Mouse (Mus musculus): ENCODE results near the gene Dnajc30.
"Not testable (repeated sequence)": the region's sequence is repeated elsewhere in the genome, so short reads cannot be mapped to it uniquely, and the experiment has no call there.

The Dnajc30 gene

GRCm38 (mm10) chr5:135064382-135064766 lies 372 bp downstream of the Dnajc30 start:
- no peak for DNase-seq (ENCODE audit: low spot score in 2 of 2)

GRCm38 (mm10) chr5:135064909-135065446 lies 976 bp downstream of the Dnajc30 start, which contains the start of gene Bud23:
TSS of gene Bud23 (minus strand) at chr5:135064959.
- DNase-seq (ENCODE audit: low spot score in 2 of 2) = not testable (repeated sequence)

GRCm38 (mm10) chr5:135066008-135066407 lies 2.0 kb downstream of the Dnajc30 start:
- DNase-seq (ENCODE audit: low spot score in 2 of 2) = no peak

DNA sequence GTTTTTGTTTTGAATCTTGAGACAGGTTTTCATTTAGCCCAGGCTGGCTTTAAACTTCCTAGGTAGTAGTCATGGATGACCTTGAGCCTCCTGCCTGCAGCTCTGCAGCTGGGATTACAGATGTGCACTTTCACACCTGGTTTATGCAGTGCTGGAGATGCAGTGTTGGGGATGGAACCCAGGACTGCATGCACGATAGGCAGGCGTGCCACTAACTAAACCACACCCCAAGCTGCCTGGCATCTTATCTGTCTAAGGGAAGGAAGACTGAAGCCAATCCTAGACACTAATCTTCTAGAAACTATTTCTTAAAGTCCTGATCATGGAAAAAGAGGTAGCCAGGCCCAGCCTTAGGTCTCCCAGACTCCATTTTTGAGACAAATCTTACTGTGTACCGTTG lies 6.4 kb downstream of the Dnajc30 start:
- DNase-seq (ENCODE audit: low spot score in 2 of 2) = no peak

DNA sequence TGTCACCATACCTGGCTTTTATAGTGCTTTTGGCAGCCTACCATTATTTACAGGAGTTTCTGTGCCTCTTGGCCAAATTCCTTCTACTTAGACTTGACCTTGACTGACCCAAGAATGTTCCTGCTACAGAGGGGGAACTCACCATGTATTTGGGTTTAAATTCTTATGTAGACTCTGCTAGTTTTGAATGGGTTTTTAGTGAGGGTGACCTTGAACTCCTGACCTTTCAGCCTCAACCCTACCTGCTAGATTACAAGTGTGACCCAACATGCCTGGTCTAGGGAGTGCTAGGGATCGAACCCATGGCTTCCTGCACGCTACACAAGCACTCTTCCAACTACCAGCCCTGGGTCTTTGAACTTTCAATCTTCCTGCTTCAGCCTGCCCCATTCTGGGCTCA lies 8.1 kb downstream of the Dnajc30 start:
- DNase-seq (ENCODE audit: low spot score in 2 of 2) = no peak

DNA sequence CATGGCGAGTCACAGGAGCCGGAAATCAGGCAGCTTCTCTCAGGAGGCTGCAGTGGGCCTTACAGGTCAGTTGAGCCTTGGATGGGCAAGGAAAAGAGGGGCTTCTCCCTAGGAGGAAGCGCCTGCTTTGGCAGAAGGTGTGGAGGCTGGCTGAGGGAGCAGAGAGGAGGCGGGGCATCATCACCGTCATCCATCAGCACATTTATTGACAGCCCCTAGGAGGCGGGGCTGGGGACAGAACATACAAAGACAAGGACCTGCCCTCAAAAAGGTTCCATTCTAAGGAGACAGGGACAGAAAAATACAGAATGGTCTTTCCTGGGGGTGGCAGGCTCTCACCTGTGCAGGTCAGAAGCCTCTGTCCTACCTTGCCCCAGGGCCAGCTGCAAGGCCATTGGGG lies 8.7 kb downstream of the Dnajc30 start:
- DNase-seq (ENCODE audit: low spot score in 2 of 2) = no peak

DNA sequence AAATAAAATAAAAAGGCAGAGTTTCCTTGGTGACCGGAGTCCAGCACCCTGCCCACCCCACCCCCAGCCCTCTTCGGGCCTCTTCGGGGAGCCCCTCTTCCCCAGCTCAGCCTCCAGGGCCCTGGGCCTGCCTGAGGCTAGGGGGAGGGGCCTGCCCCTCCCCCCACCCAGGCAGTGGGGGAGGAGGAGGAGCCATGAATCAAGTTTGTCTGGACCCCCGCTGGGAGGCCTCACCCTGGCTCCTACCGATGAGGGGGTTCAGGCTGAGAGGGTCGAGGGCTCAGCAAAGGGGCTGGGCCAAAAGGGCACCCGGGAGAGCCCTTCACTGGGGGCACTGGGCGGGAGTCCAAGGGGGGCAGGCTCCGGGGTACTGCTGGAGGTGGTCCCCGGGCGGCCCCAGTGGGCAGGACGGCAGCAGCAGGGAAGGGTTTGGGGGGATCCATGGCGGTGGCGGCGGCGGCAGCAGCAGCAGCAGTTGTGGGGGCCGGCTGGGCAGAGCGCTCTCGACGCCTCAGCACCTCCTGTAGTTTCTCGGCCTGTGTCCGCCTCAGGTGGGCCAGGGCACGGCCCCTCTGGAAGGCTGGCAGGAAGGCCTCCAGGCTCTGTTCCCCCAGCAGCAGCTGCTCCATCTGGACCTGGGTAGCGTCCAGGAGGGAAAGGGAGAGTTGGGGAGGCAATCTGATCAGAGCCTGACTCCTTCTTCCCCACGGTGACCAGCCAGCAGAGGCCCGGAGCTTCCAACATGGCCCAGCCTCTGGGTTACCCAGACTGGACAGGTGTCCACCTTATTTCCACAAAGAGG lies 9.5 kb downstream of the Dnajc30 start:
- DNase-seq (ENCODE audit: low spot score in 2 of 2) = no peak

- no peak for DNase-seq (ENCODE audit: low spot score in 2 of 2)
Observed at GRCm38 (mm10) chr5:135075655-135076054, 11.7 kb downstream of the Dnajc30 start.

GRCm38 (mm10) chr5:135076368-135076767 lies 12.4 kb downstream of the Dnajc30 start:
- DNase-seq (ENCODE audit: low spot score in 2 of 2) = no peak

DNA sequence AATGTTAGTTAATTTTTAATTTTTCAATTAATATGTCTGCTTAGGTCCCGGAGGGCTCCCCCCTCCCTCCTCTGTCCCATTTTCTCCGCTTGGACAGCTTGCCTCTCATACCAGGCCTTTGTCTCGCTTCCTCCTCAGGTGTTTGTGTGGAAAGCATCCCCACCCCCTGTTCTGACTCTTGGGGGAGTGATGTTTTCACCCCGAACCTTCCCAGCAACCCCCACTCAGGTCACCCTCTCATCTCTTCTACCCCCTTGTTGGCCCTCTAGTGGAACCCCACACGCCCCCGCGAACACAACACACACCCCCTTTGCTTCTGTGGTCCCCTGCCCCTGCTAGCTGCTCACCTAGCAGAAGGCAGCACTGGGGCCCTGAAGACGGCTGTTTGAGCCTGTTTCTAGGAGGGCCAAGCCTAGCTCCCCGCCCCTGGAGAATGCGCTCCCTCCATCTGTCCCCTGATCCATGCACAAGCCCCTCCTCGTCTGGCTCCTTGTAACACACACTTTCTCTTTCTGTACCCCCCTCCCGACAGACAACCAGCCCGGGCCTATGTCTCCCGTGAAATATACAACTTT lies 13.0 kb downstream of the Dnajc30 start:
- DNase-seq (ENCODE audit: low spot score in 2 of 2) = peak in 1 of 2 experiments; percentile 17

DNA sequence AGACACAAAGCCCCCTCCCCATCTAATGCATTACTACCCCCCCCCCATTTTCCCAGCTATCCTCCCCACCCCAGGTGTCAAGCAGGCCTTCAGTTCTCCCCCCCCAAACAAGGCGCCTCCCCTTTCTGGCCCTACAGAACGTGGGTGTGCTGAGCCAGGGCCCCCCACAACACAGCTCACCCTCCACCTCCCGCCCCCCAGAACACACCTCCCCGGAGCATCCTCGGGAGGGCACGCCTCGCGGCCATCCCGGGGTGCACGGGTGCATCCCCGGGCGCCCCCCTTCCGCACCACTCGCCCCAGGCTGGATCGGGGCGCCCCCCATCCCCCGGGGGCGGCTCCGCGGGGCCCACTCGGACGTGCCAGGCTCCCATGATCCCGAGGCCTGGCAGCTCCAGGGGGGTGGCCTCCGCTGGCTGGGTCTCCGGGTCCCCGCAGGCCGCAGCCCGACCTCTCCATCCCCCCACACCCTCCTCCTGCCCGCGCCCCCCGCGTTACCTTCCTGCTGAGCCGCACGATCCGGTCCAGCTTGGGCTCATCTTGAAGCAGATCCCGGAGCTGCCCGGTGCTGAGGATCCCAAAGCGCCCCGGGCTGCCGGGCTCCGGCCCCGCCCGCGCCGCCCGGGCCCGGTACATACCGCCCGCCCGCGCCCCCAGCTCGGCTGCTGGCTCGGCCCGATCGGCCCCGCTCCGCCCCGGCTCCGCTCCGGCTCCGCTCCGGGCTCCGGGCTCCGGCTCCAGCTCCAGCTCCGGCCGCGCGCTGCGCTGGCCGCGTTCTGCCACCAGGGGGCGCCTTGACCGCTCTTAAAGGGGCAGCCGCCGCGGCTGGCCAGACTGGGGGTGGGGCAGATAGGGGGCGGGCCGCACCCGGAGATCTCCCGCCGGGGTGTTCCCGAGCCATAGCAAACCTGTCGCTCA lies 13.8 kb downstream of the Dnajc30 start, which contains the start of gene Vps37d:
Vps37d (minus strand) TSS at position 703 of the 918 bp plus-strand sequence.
- peak; percentile 83 to 89 for DNase-seq (ENCODE audit: low spot score in 2 of 2)

- no peak for DNase-seq (ENCODE audit: low spot score in 2 of 2)
Observed at GRCm38 (mm10) chr5:135078482-135078810, 14.4 kb downstream of the Dnajc30 start.

- no peak for DNase-seq (ENCODE audit: low spot score in 2 of 2)
Observed at GRCm38 (mm10) chr5:135079578-135079977, 15.6 kb downstream of the Dnajc30 start.

DNA sequence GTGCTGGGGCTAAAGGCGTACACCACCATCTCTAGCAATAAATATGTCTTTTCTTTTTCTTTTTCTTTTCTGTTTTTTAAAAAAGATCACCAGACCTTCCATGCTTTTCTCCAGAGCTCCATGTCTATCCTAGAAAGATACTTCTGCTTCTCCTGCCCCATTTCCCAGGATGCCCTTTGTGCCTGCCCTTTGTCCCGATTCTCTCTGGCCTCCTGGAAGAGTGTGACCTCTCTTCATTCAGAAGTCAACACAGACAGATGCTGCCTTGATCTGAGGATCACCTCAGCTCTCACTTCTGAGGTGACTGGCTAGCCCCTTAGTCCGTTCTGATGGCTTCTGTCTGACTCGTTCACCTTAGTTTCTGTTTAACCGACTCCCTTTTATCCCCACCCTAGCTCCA lies 16.5 kb downstream of the Dnajc30 start:
- DNase-seq (ENCODE audit: low spot score in 2 of 2) = no peak

- DNase-seq (ENCODE audit: low spot score in 2 of 2) = no peak
Observed at GRCm38 (mm10) chr5:135086871-135087270, 22.9 kb downstream of the Dnajc30 start.

DNA sequence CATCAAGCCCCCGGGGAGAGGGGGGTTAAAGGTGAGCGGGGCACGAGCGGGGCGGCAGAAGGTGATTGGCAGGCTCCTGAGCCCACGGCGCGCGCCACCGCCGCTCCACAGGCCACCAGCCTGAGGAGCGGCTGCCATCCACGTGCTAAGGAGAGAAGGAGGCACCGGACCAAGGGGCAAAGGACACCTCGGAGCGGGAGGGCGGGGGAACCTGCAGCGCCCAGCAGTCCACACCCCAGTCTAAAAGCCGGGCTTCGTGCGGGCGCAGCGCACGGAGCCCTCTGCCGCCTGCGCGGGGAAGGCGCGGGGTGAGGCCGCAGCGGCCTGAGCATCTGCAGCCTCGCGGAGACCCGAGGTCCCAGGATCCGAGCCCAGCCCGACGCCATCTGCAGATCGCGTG lies 25.7 kb downstream of the Dnajc30 start, which contains the start of gene Mlxipl:
Mlxipl (plus strand) TSS at position 238 of the 400 bp plus-strand sequence.
- DNase-seq (ENCODE audit: low spot score in 2 of 2) = no peak

GRCm38 (mm10) chr5:135100981-135101380 lies 37.0 kb downstream of the Dnajc30 start:
- no peak for DNase-seq (ENCODE audit: low spot score in 2 of 2)

DNA sequence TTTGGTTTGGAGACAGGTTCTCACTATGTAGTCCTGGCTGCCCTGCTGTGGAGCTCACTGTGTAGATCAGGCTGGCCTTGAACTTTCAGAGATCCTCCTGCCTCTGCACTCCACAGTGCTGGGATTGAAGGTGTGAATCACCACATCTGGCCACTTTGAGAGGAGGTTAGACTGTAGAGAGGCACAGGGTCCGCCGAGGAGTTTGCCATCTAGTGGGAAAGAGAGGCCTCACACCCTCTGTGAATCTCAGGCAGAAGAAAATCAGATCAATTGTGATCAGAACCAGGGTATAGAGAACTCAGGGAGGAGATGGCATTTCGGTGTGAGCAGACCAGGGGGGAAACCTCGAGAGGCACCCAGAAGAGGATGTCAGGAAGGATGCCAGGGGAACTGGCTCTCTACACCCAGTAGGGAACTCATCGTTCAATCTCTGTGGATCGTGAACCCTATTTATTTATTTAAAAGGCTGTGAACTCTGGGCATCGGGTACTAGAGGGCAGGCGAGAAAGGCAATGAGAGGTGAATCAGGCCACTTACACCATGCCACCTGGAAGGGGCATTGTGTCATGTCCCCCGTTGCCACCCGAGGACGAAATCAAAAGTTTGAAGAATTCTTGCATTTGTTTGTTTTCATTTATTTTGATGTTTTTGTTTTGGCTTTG lies 40.1 kb downstream of the Dnajc30 start:
- DNase-seq (ENCODE audit: low spot score in 2 of 2) = no peak

GRCm38 (mm10) chr5:135106758-135107256 lies 42.8 kb downstream of the Dnajc30 start:
- peak; percentile 75 to 87 for DNase-seq (ENCODE audit: low spot score in 2 of 2)

DNA sequence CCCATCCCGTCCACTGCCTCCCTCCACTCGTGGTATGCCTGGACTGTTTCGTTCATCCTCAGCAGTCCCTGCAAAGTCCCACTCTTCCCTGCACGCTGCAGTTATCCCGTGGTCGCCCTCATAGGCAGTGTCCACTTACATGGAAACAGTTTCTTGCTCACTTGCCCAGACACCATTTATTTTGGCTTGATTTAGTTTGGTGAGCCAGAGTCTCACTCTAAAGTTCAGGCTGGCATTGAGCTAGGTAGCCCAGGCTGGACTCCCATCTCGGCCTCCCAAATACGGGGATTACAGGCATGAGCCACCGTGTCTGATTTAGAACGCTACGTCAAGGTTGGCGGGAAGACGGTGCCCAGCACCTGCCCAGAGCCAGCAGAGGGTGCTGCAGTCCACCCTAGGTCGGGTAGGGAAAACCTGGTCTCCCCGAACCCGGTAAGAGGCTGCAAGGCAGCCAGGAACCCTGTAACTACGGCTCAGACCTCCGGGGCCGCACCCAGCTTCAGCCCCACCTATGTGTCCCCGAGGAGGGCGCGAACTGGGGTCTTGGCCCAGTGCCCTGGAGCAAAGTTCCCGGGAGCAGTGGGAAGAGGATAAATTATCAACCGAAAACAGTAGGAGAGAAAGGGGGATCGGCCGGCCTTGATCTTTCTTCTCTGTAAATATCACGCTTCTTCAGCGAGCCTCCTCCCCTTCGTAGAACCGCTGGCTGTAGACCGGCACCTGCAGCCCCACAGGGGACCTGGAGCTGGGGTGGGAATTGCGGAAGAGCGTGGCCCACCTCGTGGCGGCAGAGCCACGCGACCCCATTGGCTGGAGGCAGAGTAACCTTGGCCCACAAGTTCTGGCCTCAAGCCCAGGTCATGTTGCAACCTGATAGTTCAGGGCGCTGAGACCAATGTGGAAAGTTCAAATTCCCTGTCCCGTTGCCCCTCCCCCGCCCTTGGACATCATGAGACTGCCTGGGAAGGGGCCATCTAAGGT lies 43.8 kb downstream of the Dnajc30 start:
- peak; percentile 64 to 85 for DNase-seq (ENCODE audit: low spot score in 2 of 2)

Data from heart, adult 9 months (tissue).